Mouse (Mus musculus): ENCODE measurements around the gene Clec2i. TPM values are rescaled to one million over a fixed set of nuclear protein-coding genes. Genes with fewer than 3 reads are reported as not detected.

Clec2i gene
- total and polyA plus RNA-seq, 2 experiments from 2014 or later = 0.11 TPM; not detected in 1

DNA sequence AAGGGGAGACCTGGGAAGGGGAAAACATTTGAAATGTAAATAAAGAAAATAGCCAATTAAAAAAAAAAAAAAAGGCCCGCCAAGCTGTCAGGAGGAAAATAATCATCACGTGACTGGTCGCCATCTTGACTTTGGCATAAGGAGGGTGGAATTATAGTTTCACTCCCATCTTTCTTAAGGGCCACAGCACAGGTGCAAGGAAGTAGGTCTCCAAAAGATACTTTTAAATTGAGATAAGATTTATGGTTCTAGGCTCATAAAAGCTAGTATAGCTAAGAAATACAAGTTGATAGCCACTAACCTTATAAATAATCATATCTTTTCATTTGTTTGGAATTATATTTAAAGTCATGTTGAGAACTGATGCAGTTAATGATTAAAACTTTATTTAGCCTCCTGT is 32.5 kb upstream of the Clec2i start:
- ATAC-seq (no peak), DNase-seq (no peak)
- H3K4me1 ChIP-seq (ENCODE audit: insufficient read depth) = no peaks in the 10 kb centered on the region
- no peaks in the 10 kb centered on the region for H3K27me3 ChIP-seq (ENCODE audit: insufficient read depth, low read length)
- no peak overlapping the region for H3K4me2 ChIP-seq (ENCODE audit: low read depth)
- WGBS = 93% methylated on average over 3 of the region's 3 CpGs
- no peak for TF ChIP-seq CTCF (IDR thresholded peaks at IDR 0.05; ENCODE audit: low read depth)
- no peaks in the 10 kb centered on the region for H3K36me3 ChIP-seq (ENCODE audit: insufficient read depth)
- H3K9me3 ChIP-seq (ENCODE audit: low read length) = no peaks in the 10 kb centered on the region
- H3K4me3 ChIP-seq (ENCODE audit: low read depth, low read length) = no peak overlapping the region
- H3K9ac ChIP-seq = no peak overlapping the region
- H3K27ac ChIP-seq (ENCODE audit: low read depth, low read length) = no peak overlapping the region

DNA sequence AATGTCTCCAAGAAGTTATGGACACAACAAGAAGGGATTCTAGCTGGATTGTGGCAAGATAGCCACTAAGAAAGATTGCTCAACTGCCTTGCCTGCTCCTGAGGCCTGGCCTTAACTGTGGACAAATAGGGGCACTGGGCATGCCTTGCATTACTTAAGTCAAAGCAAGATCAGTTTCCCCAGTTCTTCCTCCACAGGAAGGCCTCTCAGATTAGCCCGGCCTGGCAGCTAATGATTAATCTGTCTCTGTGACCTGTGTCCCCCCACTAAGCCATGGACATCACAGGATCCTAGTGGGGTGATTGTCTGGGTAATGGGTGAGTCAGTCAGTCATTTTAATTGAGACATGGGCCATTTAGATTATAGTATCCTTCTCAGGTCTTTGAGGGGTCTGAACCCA is 31.9 kb upstream of the Clec2i start:
- DNase-seq (no peak), ATAC-seq (no peak)
- H3K4me1 ChIP-seq (ENCODE audit: insufficient read depth) = no peaks in the 10 kb centered on the region
- no peak overlapping the region for H3K27ac ChIP-seq (ENCODE audit: low read depth, low read length)
- no peak overlapping the region for H3K4me2 ChIP-seq (ENCODE audit: low read depth)
- WGBS = 77% methylated on average over 1 of the region's 1 CpGs
- H3K4me3 ChIP-seq (ENCODE audit: low read depth, low read length) = no peak overlapping the region
- TF ChIP-seq CTCF (IDR thresholded peaks at IDR 0.05; ENCODE audit: low read depth) = no peak
- no peaks in the 10 kb centered on the region for H3K27me3 ChIP-seq (ENCODE audit: insufficient read depth, low read length)
- H3K36me3 ChIP-seq (ENCODE audit: insufficient read depth) = no peaks in the 10 kb centered on the region
- H3K9ac ChIP-seq = no peak overlapping the region
- no peaks in the 10 kb centered on the region for H3K9me3 ChIP-seq (ENCODE audit: low read length)

DNA sequence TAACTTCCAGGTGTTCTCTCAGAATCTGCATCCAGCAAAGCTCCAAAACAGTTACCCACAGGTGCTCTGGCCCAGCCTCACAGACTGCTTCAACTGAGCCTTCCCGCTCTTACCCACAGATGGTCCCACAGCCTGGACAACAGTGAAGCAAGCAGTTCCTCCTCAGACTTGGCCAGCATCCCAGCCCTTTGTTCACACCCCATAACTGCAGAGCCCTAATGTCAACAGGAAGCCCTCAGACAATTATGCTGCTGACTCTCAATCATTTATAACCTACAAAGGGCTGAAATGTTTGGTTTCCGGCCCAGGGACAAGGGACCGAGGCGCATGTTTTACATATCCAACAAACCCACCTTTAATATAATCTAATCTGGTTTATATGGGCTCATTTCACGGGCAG is 31.1 kb upstream of the Clec2i start:
- no peak overlapping the region for H3K27ac ChIP-seq (ENCODE audit: low read depth, low read length)
- H3K4me2 ChIP-seq (ENCODE audit: low read depth) = no peak overlapping the region
- no peak overlapping the region for H3K4me3 ChIP-seq (ENCODE audit: low read depth, low read length)
- H3K36me3 ChIP-seq (ENCODE audit: insufficient read depth) = no peaks in the 10 kb centered on the region
- DNase-seq (no peak), ATAC-seq (peak; percentile 59)
- TF ChIP-seq CTCF (IDR thresholded peaks at IDR 0.05; ENCODE audit: low read depth) = no peak
- H3K9me3 ChIP-seq (ENCODE audit: low read length) = no peaks in the 10 kb centered on the region
- no peak overlapping the region for H3K9ac ChIP-seq
- 34% methylated on average over 5 of the region's 5 CpGs for WGBS
- no peaks in the 10 kb centered on the region for H3K4me1 ChIP-seq (ENCODE audit: insufficient read depth)
- no peaks in the 10 kb centered on the region for H3K27me3 ChIP-seq (ENCODE audit: insufficient read depth, low read length)

DNA sequence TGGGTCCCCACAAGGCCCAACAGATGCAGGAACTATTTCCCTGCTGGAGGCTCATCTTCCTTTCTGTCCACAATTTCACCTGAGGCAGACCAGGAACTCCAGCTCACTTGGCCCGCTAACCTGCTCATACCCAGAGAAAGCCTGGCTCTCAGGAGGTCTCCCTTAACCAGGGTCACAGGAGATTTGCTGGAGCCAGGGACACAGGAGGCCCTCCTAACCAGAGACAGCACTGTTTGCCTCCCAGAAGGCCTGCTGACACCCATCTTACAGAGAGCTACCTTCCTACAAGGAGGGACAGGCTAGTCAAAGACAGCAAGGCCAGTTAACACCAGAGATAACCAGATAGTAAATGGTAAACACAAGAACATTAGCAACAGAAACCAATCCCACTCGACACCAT is 29.4 kb upstream of the Clec2i start:
- Histone ChIP-seq H3K4me2 (ENCODE audit: low read depth) (no peak overlapping the region), H3K9ac (no peak overlapping the region), H3K27ac (ENCODE audit: low read depth, low read length) (no peak overlapping the region), H3K9me3 (ENCODE audit: low read length) (no peaks in the 10 kb centered on the region), H3K4me3 (ENCODE audit: low read depth, low read length) (no peak overlapping the region), H3K27me3 (ENCODE audit: insufficient read depth, low read length) (no peaks in the 10 kb centered on the region), H3K36me3 (ENCODE audit: insufficient read depth) (no peaks in the 10 kb centered on the region), H3K4me1 (ENCODE audit: insufficient read depth) (no peaks in the 10 kb centered on the region)
- no peak for DNase-seq
- 90% methylated on average over 2 of the region's 2 CpGs for WGBS
- TF ChIP-seq CTCF (IDR thresholded peaks at IDR 0.05; ENCODE audit: low read depth) = no peak
- ATAC-seq = no peak

DNA sequence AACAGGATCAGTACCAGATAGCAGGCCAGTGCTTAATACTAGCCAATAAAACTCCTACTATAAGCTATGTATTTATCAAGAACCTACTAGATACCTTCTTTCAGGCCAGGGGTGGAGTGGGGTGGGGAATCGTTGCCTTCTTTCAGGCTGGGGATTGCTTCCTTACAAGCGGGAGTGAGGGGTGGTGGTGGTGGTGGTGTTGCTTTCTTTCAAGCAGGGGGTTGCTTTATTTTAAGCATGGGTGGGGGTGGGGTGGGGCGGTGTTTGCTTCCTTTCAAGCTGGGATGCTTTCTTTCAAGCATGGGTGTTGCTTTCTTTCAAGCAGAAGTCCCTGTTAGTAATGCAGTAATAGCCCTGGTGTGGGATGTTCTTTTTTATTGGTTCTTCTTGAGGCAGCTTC is 18.5 kb upstream of the Clec2i start:
- Histone ChIP-seq H3K4me3 (ENCODE audit: low read depth, low read length) (no peak overlapping the region), H3K36me3 (ENCODE audit: insufficient read depth) (no peaks in the 10 kb centered on the region), H3K27ac (ENCODE audit: low read depth, low read length) (no peak overlapping the region), H3K27me3 (ENCODE audit: insufficient read depth, low read length) (no peaks in the 10 kb centered on the region), H3K4me1 (ENCODE audit: insufficient read depth) (no peaks in the 10 kb centered on the region), H3K9me3 (ENCODE audit: low read length) (no peaks in the 10 kb centered on the region), H3K9ac (no peak overlapping the region), H3K4me2 (ENCODE audit: low read depth) (no peak overlapping the region)
- DNase-seq = no peak
- ATAC-seq = no peak
- 12% methylated on average over 3 of the region's 3 CpGs for WGBS
- no peak for TF ChIP-seq CTCF (IDR thresholded peaks at IDR 0.05; ENCODE audit: low read depth)

DNA sequence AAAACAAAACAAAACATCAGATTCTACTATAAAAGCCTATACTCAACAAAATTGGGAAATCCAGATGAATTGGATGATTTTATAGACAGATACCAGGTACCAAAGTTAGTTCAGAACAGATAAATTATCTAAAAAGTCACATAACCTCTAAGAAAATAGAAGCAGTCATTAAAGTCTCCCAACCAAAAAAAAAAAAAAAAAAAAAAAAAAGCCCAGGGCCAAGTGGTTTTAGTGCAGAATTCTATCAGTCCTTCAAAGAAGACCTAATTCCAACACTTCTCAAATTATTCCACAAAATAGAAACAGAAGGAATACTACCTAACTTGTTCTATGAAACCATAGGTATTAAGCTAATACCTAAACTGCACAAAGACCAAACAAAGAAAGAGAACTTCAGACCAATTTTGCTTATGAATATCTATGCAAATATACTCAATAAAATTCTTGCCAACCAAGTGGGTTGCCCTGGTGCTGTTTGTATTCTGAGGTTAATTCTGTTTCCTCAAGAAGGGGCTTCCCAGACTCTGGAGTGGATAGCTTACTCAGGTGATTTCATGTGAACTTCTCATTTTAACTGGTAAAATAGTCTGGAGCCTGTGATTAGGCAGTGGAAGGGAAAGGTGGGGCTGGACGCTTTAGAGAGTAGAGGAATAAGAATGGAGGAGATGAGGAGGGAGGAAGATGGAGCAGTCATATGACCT is 15.3 kb upstream of the Clec2i start:
- no peaks in the 10 kb centered on the region for H3K9me3 ChIP-seq (ENCODE audit: low read length)
- H3K9ac ChIP-seq = no peak overlapping the region
- H3K4me3 ChIP-seq (ENCODE audit: low read depth, low read length) = no peak overlapping the region
- no peaks in the 10 kb centered on the region for H3K36me3 ChIP-seq (ENCODE audit: insufficient read depth)
- H3K27ac ChIP-seq (ENCODE audit: low read depth, low read length) = no peak overlapping the region
- 89% methylated on average over 1 of the region's 1 CpGs for whole genome bisulfite sequencing
- TF ChIP-seq CTCF (IDR thresholded peaks at IDR 0.05; ENCODE audit: low read depth) = no peak
- no peak overlapping the region for H3K4me2 ChIP-seq (ENCODE audit: low read depth)
- DNase-seq (no peak), ATAC-seq (no peak)
- H3K27me3 ChIP-seq (ENCODE audit: insufficient read depth, low read length) = no peaks in the 10 kb centered on the region
- H3K4me1 ChIP-seq (ENCODE audit: insufficient read depth) = no peaks in the 10 kb centered on the region

DNA sequence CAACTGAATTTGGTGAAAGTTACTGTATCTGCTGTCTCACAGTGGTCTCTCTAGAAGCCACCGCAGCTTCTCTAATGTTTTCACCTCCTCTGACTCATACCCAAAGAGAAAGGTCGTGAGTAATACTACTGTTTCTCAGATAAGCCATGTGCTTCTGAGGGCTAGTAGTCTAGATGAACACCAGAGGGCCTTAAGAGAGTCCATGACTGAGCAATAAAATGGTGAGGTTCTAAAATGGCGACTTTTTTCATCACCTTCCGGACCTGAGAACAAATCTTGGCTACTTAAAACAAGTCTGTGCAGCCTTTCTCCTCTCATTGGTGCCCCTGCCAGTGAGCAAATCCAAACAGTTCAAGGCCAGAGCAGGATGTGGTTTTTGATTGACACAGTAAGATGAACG is 1.4 kb downstream of the Clec2i start:
- TF ChIP-seq CTCF (IDR thresholded peaks at IDR 0.05; ENCODE audit: low read depth) = no peak
- no peak overlapping the region for H3K4me2 ChIP-seq (ENCODE audit: low read depth)
- ATAC-seq (no peak), DNase-seq (no peak)
- no peak overlapping the region for H3K4me3 ChIP-seq (ENCODE audit: low read depth, low read length)
- no peak overlapping the region for H3K27ac ChIP-seq (ENCODE audit: low read depth, low read length)
- H3K9me3 ChIP-seq (ENCODE audit: low read length) = no peaks in the 10 kb centered on the region
- no peaks in the 10 kb centered on the region for H3K27me3 ChIP-seq (ENCODE audit: insufficient read depth, low read length)
- no peaks in the 10 kb centered on the region for H3K36me3 ChIP-seq (ENCODE audit: insufficient read depth)
- no peak overlapping the region for H3K9ac ChIP-seq
- WGBS = 79% methylated on average over 5 of the region's 5 CpGs
- H3K4me1 ChIP-seq (ENCODE audit: insufficient read depth) = no peaks in the 10 kb centered on the region
